Mouse (Mus musculus): Measurements from ENCODE around the gene E2f1.

GRCm38 (mm10) chr2:154543567-154544347 is 25.9 kb downstream of the E2f1 start:
- no peak for TF ChIP-seq GATA1 (IDR thresholded peaks at IDR 0.05; ENCODE audit: borderline replicate concordance, low read length)
- no peak for TF ChIP-seq FLI1 (IDR thresholded peaks at IDR 0.05; ENCODE audit: low read length)

All from megakaryocyte, embryonic 14.5 days (primary cell).